Comparison of ENCODE assay signal across 12 mouse cellular contexts in genomic region chr9:62622106-62622505, GRCm38 (mm10). TPM values are rescaled to one million over a fixed set of nuclear protein-coding genes. Genes with fewer than 3 reads are reported as not detected.
A peak's percentile ranks its signal among the peaks of the same experiment; 100 is the strongest.
DNase-seq lines count a peak whose midpoint lies in the region; ATAC-seq and TF ChIP-seq lines count a peak whose summit lies in the region.
"Had no signal": no experiment of that assay in that cellular context is flagged by ENCODE, and none has a peak within 500 bp of the region (broad histone marks: within the 10 kb centered on the region; RNA-seq: fewer than 3 reads in every experiment).

No protein-coding gene starts in this region.

- no peaks in the 10 kb centered on the region for H3K9me3 ChIP-seq in hindbrain, postnatal 0 days (ENCODE audit: low read length)
- H3K9me3 ChIP-seq in hindbrain, embryonic 12.5 days (replicated peaks), result no peaks in the 10 kb centered on the region
- H3K9me3 ChIP-seq in CH12.LX (replicated peaks; ENCODE audit: low read length), result no peaks in the 10 kb centered on the region
- H3K9me3 ChIP-seq in forebrain, embryonic 11.5 days (ENCODE audit: control insufficient read depth, low read length), result no peaks in the 10 kb centered on the region
- H3K9me3 ChIP-seq: forebrain, embryonic 12.5 days; limb, embryonic 10.5 days had no signal

- peak; percentile 53 for TF ChIP-seq CTCF in hindbrain, postnatal 0 days (IDR thresholded peaks at IDR 0.05; ENCODE audit: low read depth)
- peak; percentile 70 to 89 for TF ChIP-seq CTCF in CH12.LX (conservative IDR thresholded peaks at IDR 0.05 in 1 of 2, IDR thresholded peaks at IDR 0.05 in 1 of 2; ENCODE audit: low read depth in 2 of 2, low read length in 2 of 2)

- H3K79me2 ChIP-seq in CH12.LX (replicated peaks; ENCODE audit: control insufficient read depth, extremely low read depth, insufficient read depth, poor library complexity, severe bottlenecking), result no peaks in the 10 kb centered on the region

- TF ChIP-seq EP300 in CH12.LX (IDR thresholded peaks at IDR 0.05; ENCODE audit: low read length), result no peak

- dilution Hi-C loops in CH12.LX (cut with MboI; ENCODE audit: extremely low pct_ligation_motif_present, extremely low pct_unique_long_range_greater_than_20kb, low sequenced_read_pairs), result no loop called here

- H3K27ac ChIP-seq in hindbrain, postnatal 0 days, result no peak overlapping the region
- no peak overlapping the region for H3K27ac ChIP-seq in hindbrain, embryonic 12.5 days
- no peak overlapping the region for H3K27ac ChIP-seq in CH12.LX (ENCODE audit: insufficient read depth, low read depth)
- H3K27ac ChIP-seq in forebrain, embryonic 11.5 days (ENCODE audit: low read depth, low read length), result no peak overlapping the region
- H3K27ac ChIP-seq: forebrain, embryonic 12.5 days; limb, embryonic 10.5 days had no signal

- no peak overlapping the region for H3K4me3 ChIP-seq in hindbrain, postnatal 0 days (ENCODE audit: low read length)
- no peak overlapping the region for H3K4me3 ChIP-seq in hindbrain, embryonic 12.5 days
- H3K4me3 ChIP-seq in CH12.LX (replicated peaks in 1 of 3; ENCODE audit: low read depth in 2 of 3, low read length in 2 of 3, poor library complexity in 1 of 3), result no peak overlapping the region
- H3K4me3 ChIP-seq in forebrain, embryonic 11.5 days (ENCODE audit: low read depth, low read length), result no peak overlapping the region
- H3K4me3 ChIP-seq: forebrain, embryonic 12.5 days; limb, embryonic 10.5 days had no signal

- no peak overlapping the region for H3K4me2 ChIP-seq in hindbrain, postnatal 0 days (ENCODE audit: low read depth, low read length)
- H3K4me2 ChIP-seq in hindbrain, embryonic 12.5 days (replicated peaks), result no peak overlapping the region
- H3K4me2 ChIP-seq in CH12.LX (ENCODE audit: insufficient read depth, low read depth, poor library complexity, severe bottlenecking), result no peak overlapping the region
- H3K4me2 ChIP-seq in forebrain, embryonic 11.5 days (ENCODE audit: low read depth, low read length, severe bottlenecking), result no peak overlapping the region
- H3K4me2 ChIP-seq: forebrain, embryonic 12.5 days had no signal

- in situ Hi-C loops in CH12.LX (cut with MboI; ENCODE audit: low pct_ligation_motif_present, low pct_unique_long_range_greater_than_20kb, low sequenced_read_pairs), result loop anchor here (10.0 kb wide), 2 partner anchors 93 to 153 kb away; no protein-coding TSS in a partner anchor

- no peaks in the 10 kb centered on the region for H3K27me3 ChIP-seq in hindbrain, postnatal 0 days (ENCODE audit: insufficient read depth, low read length)
- H3K27me3 ChIP-seq in hindbrain, embryonic 12.5 days, result no peaks in the 10 kb centered on the region
- H3K27me3 ChIP-seq in CH12.LX (replicated peaks), result peaks cover 3% of the 10 kb centered on the region
- H3K27me3 ChIP-seq in forebrain, embryonic 11.5 days (ENCODE audit: control insufficient read depth, insufficient read depth, low read length), result no peaks in the 10 kb centered on the region
- H3K27me3 ChIP-seq: forebrain, embryonic 12.5 days had no signal

- TF ChIP-seq POLR2A in CH12.LX (IDR thresholded peaks at IDR 0.05; ENCODE audit: low read depth, low read length), result no peak

- WGBS in hindbrain, postnatal 0 days, result 63% methylated on average over 10 of the region's 10 CpGs
- whole genome bisulfite sequencing in hindbrain, embryonic 12.5 days, result 64% methylated on average over 10 of the region's 10 CpGs
- WGBS in forebrain, embryonic 11.5 days, result 63% methylated on average over 10 of the region's 10 CpGs

- no peak for DNase-seq in hindbrain, postnatal 0 days (ENCODE audit: low spot score)
- DNase-seq in CH12.LX (ENCODE audit: extremely low read depth), result peak; percentile 67
- DNase-seq in adipocyte (ENCODE audit: low spot score), result peak; percentile 52
- peak; percentile 33 for DNase-seq in lung, postnatal 10 days
- DNase-seq in forebrain, embryonic 11.5 days (ENCODE audit: low spot score), result no peak
- DNase-seq in urinary bladder, adult 2 months (ENCODE audit: low spot score), result no peak
- DNase-seq in spleen, adult 18-20 months, result no peak
- DNase-seq: adrenal gland, postnatal 10 days had no signal

- no peak for ATAC-seq in hindbrain, postnatal 0 days
- ATAC-seq in hindbrain, embryonic 12.5 days (ENCODE audit: low FRiP score), result no peak
- ATAC-seq in forebrain, embryonic 11.5 days (replicated peaks; ENCODE audit: low FRiP score), result no peak

- TF ChIP-seq RAD21 in CH12.LX (IDR thresholded peaks at IDR 0.05; ENCODE audit: low read depth, low read length), result peak; percentile 53

- H3K4me1 ChIP-seq in hindbrain, postnatal 0 days (ENCODE audit: insufficient read depth, low read length), result no peaks in the 10 kb centered on the region
- H3K4me1 ChIP-seq in hindbrain, embryonic 12.5 days, result no peaks in the 10 kb centered on the region
- H3K4me1 ChIP-seq in CH12.LX (ENCODE audit: control insufficient read depth in 1 of 2, insufficient read depth in 2 of 2), result peaks cover 0 to 12% of the 10 kb centered on the region in 2 experiments; a peak in 2 of 4 replicates
- no peaks in the 10 kb centered on the region for H3K4me1 ChIP-seq in forebrain, embryonic 11.5 days (replicated peaks; ENCODE audit: control insufficient read depth, insufficient read depth, low read length)
- H3K4me1 ChIP-seq: forebrain, embryonic 12.5 days had no signal

- no peaks in the 10 kb centered on the region for H3K36me3 ChIP-seq in hindbrain, postnatal 0 days (ENCODE audit: insufficient read depth, low read length)
- no peaks in the 10 kb centered on the region for H3K36me3 ChIP-seq in hindbrain, embryonic 12.5 days
- no peaks in the 10 kb centered on the region for H3K36me3 ChIP-seq in CH12.LX (replicated peaks in 1 of 2; ENCODE audit: control insufficient read depth in 1 of 2, insufficient read depth in 1 of 2, low read length in 1 of 2)
- no peaks in the 10 kb centered on the region for H3K36me3 ChIP-seq in forebrain, embryonic 11.5 days (ENCODE audit: control insufficient read depth, insufficient read depth, low read length)
- H3K36me3 ChIP-seq: forebrain, embryonic 12.5 days; limb, embryonic 10.5 days had no signal

- H3K9ac ChIP-seq in hindbrain, postnatal 0 days (replicated peaks; ENCODE audit: low read length), result no peak overlapping the region
- no peak overlapping the region for H3K9ac ChIP-seq in hindbrain, embryonic 12.5 days
- H3K9ac ChIP-seq in CH12.LX (ENCODE audit: insufficient read depth, low read depth), result no peak overlapping the region
- no peak overlapping the region for H3K9ac ChIP-seq in forebrain, embryonic 11.5 days (ENCODE audit: low read length)
- H3K9ac ChIP-seq: forebrain, embryonic 12.5 days had no signal

TF ChIP-seq in CH12.LX, 34 proteins besides CTCF, POLR2A, EP300 and RAD21:
- TF ChIP-seq ZKSCAN1 (IDR thresholded peaks at IDR 0.05; ENCODE audit: borderline replicate concordance, low read depth, low read length), result no peak
- no peak for TF ChIP-seq BHLHE40 (IDR thresholded peaks at IDR 0.05; ENCODE audit: low read depth, low read length)
- no peak for TF ChIP-seq JUN (IDR thresholded peaks at IDR 0.05; ENCODE audit: insufficient read depth, low read depth, low read length)
- no peak for TF ChIP-seq USF2 (conservative IDR thresholded peaks at IDR 0.05; ENCODE audit: low read depth, low read length)
- TF ChIP-seq MXI1 (IDR thresholded peaks at IDR 0.05; ENCODE audit: low read depth, low read length), result no peak
- no peak for TF ChIP-seq HCFC1 (IDR thresholded peaks at IDR 0.05; ENCODE audit: low read depth, low read length)
- TF ChIP-seq MAZ (IDR thresholded peaks at IDR 0.05; ENCODE audit: low read depth, low read length), result no peak
- no peak for TF ChIP-seq TBP (conservative IDR thresholded peaks at IDR 0.05; ENCODE audit: low read depth, low read length)
- TF ChIP-seq ELF1 (IDR thresholded peaks at IDR 0.05; ENCODE audit: low read depth, low read length), result peak; percentile 85
- no peak for TF ChIP-seq NRF1 (IDR thresholded peaks at IDR 0.05; ENCODE audit: low read depth, low read length)
- no peak for TF ChIP-seq KAT2A (IDR thresholded peaks at IDR 0.05; ENCODE audit: insufficient replicate concordance, low read length)
- peak; percentile 66 for TF ChIP-seq SMC3 (IDR thresholded peaks at IDR 0.05; ENCODE audit: low read depth, low read length)
TF ChIP-seq in CH12.LX: peak in this region for 2.

RNA-seq across cellular contexts. Expression of gene Itga11, which starts 55.5 kb away (rescaled TPM):
- 1.7 and 2.1 TPM in 2 replicates for total RNA-seq in hindbrain, postnatal 0 days (2014; rRNA removed)
- polyA plus RNA-seq in hindbrain, postnatal 0 days (2015; fragmentation: Nextera tagmentation; extraction: Ambion mirVana), result 0.47 and 0.50 TPM in 2 replicates
- polyA plus RNA-seq in hindbrain, embryonic 12.5 days (2016; fragmentation: Nextera tagmentation; extraction: Ambion mirVana), result 4.6 and 5.8 TPM in 2 replicates
- total RNA-seq in CH12.LX (2012; rRNA removed), result 0.04 TPM in 1 of 2 replicates, not detected in the other
- 0.04 TPM in 2 replicates for total RNA-seq in CH12.LX (2014; rRNA removed)
- polyA plus RNA-seq in CH12.LX (2012; ENCODE audit: insufficient read length, low read depth), result 0.26 and 0.31 TPM in 2 replicates
- 2.8 and 3.0 TPM in 2 replicates for polyA plus RNA-seq in forebrain, embryonic 11.5 days (2014; fragmentation: Nextera tagmentation; extraction: Ambion mirVana)
- 13.9 and 17.4 TPM in 2 replicates for polyA plus RNA-seq in urinary bladder, adult 2 months (2012; rRNA removed)
- total RNA-seq: hematopoietic stem cell, adult 5-6 weeks had no signal

Comparison
In these comparisons a context has a peak if more than half of its experiments do, and no peak if none do; other contexts are left out.
1. DNase-seq: peak in CH12.LX (single experiment), adipocyte (single experiment) and lung, postnatal 10 days (single experiment); none in hindbrain, postnatal 0 days (single experiment), forebrain, embryonic 11.5 days (single experiment), urinary bladder, adult 2 months (single experiment) and spleen, adult 18-20 months (0 of 2).